Mouse (Mus musculus) stomach, postnatal 0 days (tissue): Measurements from ENCODE around the gene Zfyve21.

Source experiments
- CTCF ChIP-seq: IDR thresholded peaks from 2 replicates; pipeline ENCODE4 v1.5.1; 2016; ENCODE audit warnings: antibody characterized with exemption, low read depth, mild to moderate bottlenecking, moderate library complexity
- EP300 ChIP-seq: optimal IDR thresholded peaks from 2 replicates; pipeline ENCODE3; 2016; ENCODE audit warnings: antibody characterized with exemption

DNA sequence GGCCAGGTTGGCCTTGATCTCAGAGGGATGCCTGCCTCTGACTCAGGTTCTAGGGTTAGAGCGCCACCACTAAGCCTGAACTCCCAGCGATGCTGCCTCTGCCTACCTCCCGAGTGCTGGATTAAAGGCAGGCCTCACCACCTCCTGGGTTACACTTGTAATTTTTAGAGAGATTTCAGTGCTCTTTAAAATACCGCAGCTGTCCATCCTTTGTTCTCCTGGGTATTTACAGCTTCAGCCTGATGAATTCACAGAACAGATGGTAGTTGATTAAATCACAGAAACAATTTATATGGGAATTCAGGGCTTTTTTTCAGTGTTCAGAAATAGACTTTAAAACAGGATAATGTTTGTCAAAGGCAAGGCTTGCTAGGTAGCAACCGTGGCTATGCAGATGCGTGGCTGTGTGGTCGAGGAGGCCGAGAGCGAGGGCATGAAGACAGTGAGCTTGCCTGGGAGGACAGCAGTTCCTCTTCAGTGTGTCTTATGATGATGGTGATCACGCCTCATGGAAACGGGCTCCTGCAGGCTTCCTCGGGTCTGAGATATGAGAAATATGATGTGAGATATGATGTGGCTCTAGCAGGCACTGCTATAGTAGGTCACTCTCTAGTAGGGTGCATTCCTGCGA lies 22.4 kb upstream of the Zfyve21 start:
- no peak for TF ChIP-seq CTCF
- TF ChIP-seq EP300: no peak
